Mouse (Mus musculus) kidney, embryonic 16.5 days (tissue): ENCODE results near the gene Rnase11. TPM values are rescaled to one million over a fixed set of nuclear protein-coding genes. Genes with fewer than 3 reads are reported as not detected.

Experiments used
- ATAC-seq: fragments of 200-750 bp; cut with Nextera tagmentation; 2 replicates; pipeline ENCODE4 v1.8.0; 2017; ENCODE audit warnings: moderate TSS enrichment; ENCODE audit not compliant: low FRiP score, low TSS enrichment
- H3K27ac ChIP-seq: fragments of 300-500 bp; sonication (generic); 2 replicates; pipeline ENCODE4 v1.5.1; 2014; ENCODE audit warnings: low read length
- H3K27me3 ChIP-seq: fragments of 300-500 bp; sonication (generic); 2 replicates; pipeline ENCODE4 v1.6.1; 2014; ENCODE audit warnings: low read length, control low read depth, mixed read lengths; ENCODE audit not compliant: insufficient read depth
- H3K36me3 ChIP-seq: fragments of 300-500 bp; sonication (generic); 2 replicates; pipeline ENCODE4 v1.6.1; 2014; ENCODE audit warnings: low read length, control low read depth, mixed read lengths; ENCODE audit not compliant: insufficient read depth
- H3K4me1 ChIP-seq: fragments of 300-500 bp; sonication (generic); 2 replicates; pipeline ENCODE4 v1.6.1; 2014; ENCODE audit warnings: low read length, control low read depth, mixed read lengths; ENCODE audit not compliant: insufficient read depth
- H3K4me2 ChIP-seq: fragments of 300-500 bp; sonication (generic); replicated peaks from 2 replicates; pipeline ENCODE4 v1.6.1; 2014; ENCODE audit warnings: low read depth, low read length
- H3K4me3 ChIP-seq: fragments of 300-500 bp; sonication (generic); 2 replicates; pipeline ENCODE4 v1.5.1; 2014; ENCODE audit warnings: mild to moderate bottlenecking, low read length
- H3K9ac ChIP-seq: fragments of 300-500 bp; sonication (generic); replicated peaks from 2 replicates; pipeline ENCODE4 v1.6.1; 2014; ENCODE audit warnings: low read length
- H3K9me3 ChIP-seq: fragments of 300-500 bp; sonication (generic); 2 replicates; pipeline ENCODE4 v1.6.1; 2016; ENCODE audit warnings: low read length, control low read depth
- WGBS: fragments of 180-500 bp; shearing (Covaris S2); extraction: QIAGEN DNeasy Blood & Tissue Kit; methylation state at CpG from one replicate; pipeline ENCODE4 v1.1.7; 2014; 5-methylcytosine and 5-hydroxymethylcytosine counted together
- polyA plus RNA-seq: library from polyadenylated mRNA; unstranded; fragments of >200 nt; fragmentation: Nextera tagmentation; extraction: Ambion mirVana; gene quantifications from 2 replicates; pipeline ENCODE4 v1.2.1, GENCODE M21; 2015

Rnase11 gene
- polyA plus RNA-seq, 1 experiment from 2014 or later = not detected

- H3K27me3 ChIP-seq = no peaks in the 10 kb centered on the region
- WGBS = under 1% methylated on average over 27 of the region's 27 CpGs
These were observed 40.3 kb upstream of the Rnase11 start for GRCm38 (mm10) chr14:51090077-51090781.

GRCm38 (mm10) chr14:51089674-51090076, 39.7 kb upstream of the Rnase11 start:
- H3K27me3 ChIP-seq = no peaks in the 10 kb centered on the region
- H3K4me1 ChIP-seq = peaks cover 8% of the 10 kb centered on the region
- peak overlapping the region; percentile 80 for H3K4me2 ChIP-seq
- no peaks in the 10 kb centered on the region for H3K9me3 ChIP-seq
- WGBS = under 1% methylated on average over 15 of the region's 15 CpGs
- peak overlapping the region; percentile 70 for H3K9ac ChIP-seq
- no peaks in the 10 kb centered on the region for H3K36me3 ChIP-seq
- peak overlapping the region; percentile 93 for H3K27ac ChIP-seq
- no peak for ATAC-seq
- peak overlapping the region; percentile 89 for H3K4me3 ChIP-seq

More at GRCm38 (mm10) chr14:51090077-51090781, 40.3 kb upstream of the Rnase11 start:
- Histone ChIP-seq H3K4me3 (peak overlapping the region; percentile 89), H3K9me3 (no peaks in the 10 kb centered on the region), H3K36me3 (no peaks in the 10 kb centered on the region), H3K4me2 (peak overlapping the region; percentile 80), H3K4me1 (peaks cover 8% of the 10 kb centered on the region), H3K27ac (peak overlapping the region; percentile 93), H3K9ac (peak overlapping the region; percentile 79)
- ATAC-seq = peak; percentile 49; the same call in 1 of the 2 replicates

- Histone ChIP-seq H3K4me1 (peaks cover 8% of the 10 kb centered on the region), H3K27ac (peak overlapping the region; percentile 93), H3K4me3 (peak overlapping the region; percentile 89), H3K27me3 (0 out of 2 replicates have a peak, but pooled peaks cover 3% of the 10 kb centered on the region), H3K9me3 (no peaks in the 10 kb centered on the region), H3K4me2 (peak overlapping the region; percentile 80), H3K36me3 (no peaks in the 10 kb centered on the region), H3K9ac (peak overlapping the region; percentile 79)
- ATAC-seq = peak; percentile 95
- 0% methylated on average over 34 of the region's 34 CpGs for WGBS
These were observed 39.2 kb upstream of the Rnase11 start for GRCm38 (mm10) chr14:51088970-51089673.

GRCm38 (mm10) chr14:51088166-51088969, 38.4 kb upstream of the Rnase11 start:
- no peaks in the 10 kb centered on the region for H3K9me3 ChIP-seq
- peaks cover 12% of the 10 kb centered on the region for H3K4me1 ChIP-seq
- peak overlapping the region; percentile 93 for H3K27ac ChIP-seq
- peak overlapping the region; percentile 80 for H3K4me2 ChIP-seq
- peak overlapping the region; percentile 89 for H3K4me3 ChIP-seq
- WGBS = under 1% methylated on average over 23 of the region's 23 CpGs
- peak overlapping the region; percentile 79 for H3K9ac ChIP-seq
- 0 out of 2 replicates have a peak, but pooled peaks cover 3% of the 10 kb centered on the region for H3K27me3 ChIP-seq
- no peaks in the 10 kb centered on the region for H3K36me3 ChIP-seq
- peak; percentile 37 for ATAC-seq

GRCm38 (mm10) chr14:51087762-51088161, 37.8 kb upstream of the Rnase11 start:
- ATAC-seq = no peak

GRCm38 (mm10) chr14:51085911-51086310, 35.9 kb upstream of the Rnase11 start:
- no peak overlapping the region for H3K9ac ChIP-seq
- ATAC-seq = no peak
- H3K27me3 ChIP-seq = peaks cover 6% of the 10 kb centered on the region
- H3K4me1 ChIP-seq = peaks cover 10% of the 10 kb centered on the region; the same call in 1 of the 2 replicates
- H3K27ac ChIP-seq = no peak overlapping the region
- WGBS = 70% methylated on average over 4 of the region's 4 CpGs
- H3K4me3 ChIP-seq = no peak overlapping the region
- no peaks in the 10 kb centered on the region for H3K36me3 ChIP-seq
- H3K4me2 ChIP-seq = no peak overlapping the region
- no peaks in the 10 kb centered on the region for H3K9me3 ChIP-seq

More at GRCm38 (mm10) chr14:51087762-51088161, 37.8 kb upstream of the Rnase11 start:
- H3K4me3 ChIP-seq = peak overlapping the region; percentile 89
- 11% methylated on average over 9 of the region's 9 CpGs for WGBS
- no peak overlapping the region for H3K9ac ChIP-seq
- H3K4me2 ChIP-seq = peak overlapping the region; percentile 80
- H3K27ac ChIP-seq = no peak overlapping the region; the same call in 1 of the 2 replicates
- H3K4me1 ChIP-seq = peaks cover 15% of the 10 kb centered on the region
- no peaks in the 10 kb centered on the region for H3K9me3 ChIP-seq
- H3K27me3 ChIP-seq = 0 out of 2 replicates have a peak, but pooled peaks cover 3% of the 10 kb centered on the region
- H3K36me3 ChIP-seq = no peaks in the 10 kb centered on the region

- Histone ChIP-seq H3K9ac (no peak overlapping the region), H3K4me3 (no peak overlapping the region), H3K27ac (no peak overlapping the region), H3K36me3 (no peaks in the 10 kb centered on the region), H3K9me3 (no peaks in the 10 kb centered on the region), H3K4me1 (peaks cover 10% of the 10 kb centered on the region; the same call in 1 of the 2 replicates), H3K4me2 (no peak overlapping the region), H3K27me3 (peaks cover 10% of the 10 kb centered on the region)
- ATAC-seq = no peak
- WGBS = 64% methylated on average over 2 of the region's 2 CpGs
These were observed 35.1 kb upstream of the Rnase11 start for GRCm38 (mm10) chr14:51085086-51085485.

- Histone ChIP-seq H3K27me3 (peaks cover 11% of the 10 kb centered on the region), H3K36me3 (no peaks in the 10 kb centered on the region), H3K9ac (no peak overlapping the region), H3K4me3 (peak overlapping the region; percentile 67), H3K4me2 (peak overlapping the region; percentile 83), H3K4me1 (peaks cover 10% of the 10 kb centered on the region; the same call in 1 of the 2 replicates), H3K9me3 (no peaks in the 10 kb centered on the region), H3K27ac (no peak overlapping the region)
- no peak for ATAC-seq
- WGBS = 17% methylated on average over 7 of the region's 7 CpGs
These were observed 33.8 kb upstream of the Rnase11 start for GRCm38 (mm10) chr14:51083805-51084204.
